Mouse (Mus musculus) heart, adult 2 months (tissue): Measurements from ENCODE around the gene Ftsj1.
A peak's percentile ranks its signal among the peaks of the same experiment; 100 is the strongest.

Source experiments
- CTCF ChIP-seq: fragments of 200-600 bp; IDR thresholded peaks from 2 replicates; pipeline ENCODE4 v1.8.1; 2022; ENCODE audit warnings: antibody characterized with exemption, mild to moderate bottlenecking, moderate library complexity
- EP300 ChIP-seq: fragments of 200-500 bp; IDR thresholded peaks from 2 replicates; pipeline ENCODE4 v1.6.1; 2011; ENCODE audit warnings: low read depth, low read length, control low read depth; ENCODE audit not compliant: insufficient read depth
- POLR2A ChIP-seq: fragments of 200-500 bp; IDR thresholded peaks from 2 replicates; pipeline ENCODE4 v1.6.1; 2011; ENCODE audit warnings: mild to moderate bottlenecking, low read depth, low read length, control low read depth; ENCODE audit not compliant: insufficient read depth

- TF ChIP-seq POLR2A: peak; percentile 66
- no peak for TF ChIP-seq CTCF
- TF ChIP-seq EP300: no peak
Measured at GRCm38 (mm10) chrX:8252334-8253285, at the start of gene Ftsj1.
